Mouse (Mus musculus) heart, postnatal 36 days (tissue): ENCODE results near the gene Gm21731. TPM values are rescaled to one million over a fixed set of nuclear protein-coding genes. Genes with fewer than 3 reads are reported as not detected.
"Not testable (repeated sequence)": the region's sequence is repeated elsewhere in the genome, so short reads cannot be mapped to it uniquely, and the experiment has no call there.

ENCODE experiments used
- DNase-seq, 2 experiments: peaks; one replicate each; pipeline ENCODE4 v3.0.0; 2021 to 2022
- intact Hi-C: fragments of 180-260 bp; cut with DNase I; formaldehyde crosslinking; loops from one replicate; pipeline ENCODE4 v1.15.1; 2025
- total RNA-seq, 2 experiments: library from RNA; stranded (reverse); gene quantifications; 2 replicates each; pipeline ENCODE4 v1.2.3; 2021

The Gm21731 gene
- total RNA-seq: not detected

DNA sequence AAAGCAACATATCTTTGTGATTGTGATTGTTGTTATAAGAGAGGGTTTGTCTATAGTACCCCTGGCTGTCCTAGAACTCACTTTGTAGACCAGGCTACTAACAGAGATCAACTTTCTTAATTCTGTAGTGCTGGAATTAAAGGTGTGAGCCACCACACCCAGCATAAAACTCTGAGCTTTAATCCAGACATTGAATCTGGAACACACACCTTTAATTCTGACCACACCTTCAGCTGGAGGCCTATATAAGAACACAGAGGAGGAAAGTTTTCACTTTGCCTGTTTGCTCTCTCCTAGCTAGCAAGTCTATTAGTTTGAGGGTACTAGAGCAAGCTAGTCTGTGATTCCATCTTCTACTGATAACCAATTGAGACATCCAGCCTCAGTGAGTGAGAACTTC lies at the start of gene Gm21731:
Gene Gm21731, plus strand, starts transcription at position 301 of the 400 bp plus-strand sequence.
- intact Hi-C loops, DNase-seq: not testable (repeated sequence)

DNA sequence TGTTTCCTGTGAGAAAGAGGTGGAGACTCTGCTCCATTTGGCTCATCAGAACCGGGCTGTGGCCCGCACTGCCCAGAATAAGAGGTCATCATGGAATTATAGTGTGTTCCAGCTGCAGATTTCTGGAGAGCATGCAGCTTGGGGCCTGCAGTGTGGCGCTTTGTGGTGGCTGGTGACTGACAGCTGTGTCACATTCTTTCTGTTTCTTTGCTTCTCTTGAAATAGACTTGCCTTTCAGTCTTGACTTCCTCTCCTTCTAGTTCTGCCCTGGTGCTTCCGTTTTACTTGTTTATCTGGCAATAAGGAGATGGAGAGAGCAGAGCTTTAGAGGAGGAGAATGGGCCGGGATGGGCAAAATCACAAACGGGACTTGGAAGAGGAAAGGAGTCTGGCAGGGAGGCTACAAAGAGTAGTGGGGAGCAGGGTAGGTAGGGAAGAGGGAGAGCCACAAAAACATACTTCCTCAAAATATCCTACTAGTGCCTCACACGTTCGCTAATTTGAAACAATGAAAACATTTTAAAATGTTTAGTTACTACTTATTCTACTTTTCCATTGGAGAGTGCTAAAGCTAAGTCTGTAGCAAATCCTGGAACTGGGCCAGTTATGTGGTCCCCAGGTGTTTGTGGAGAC lies 42.6 kb upstream of the Gm21731 start:
- DNase-seq, intact Hi-C loops: not testable (repeated sequence)

DNA sequence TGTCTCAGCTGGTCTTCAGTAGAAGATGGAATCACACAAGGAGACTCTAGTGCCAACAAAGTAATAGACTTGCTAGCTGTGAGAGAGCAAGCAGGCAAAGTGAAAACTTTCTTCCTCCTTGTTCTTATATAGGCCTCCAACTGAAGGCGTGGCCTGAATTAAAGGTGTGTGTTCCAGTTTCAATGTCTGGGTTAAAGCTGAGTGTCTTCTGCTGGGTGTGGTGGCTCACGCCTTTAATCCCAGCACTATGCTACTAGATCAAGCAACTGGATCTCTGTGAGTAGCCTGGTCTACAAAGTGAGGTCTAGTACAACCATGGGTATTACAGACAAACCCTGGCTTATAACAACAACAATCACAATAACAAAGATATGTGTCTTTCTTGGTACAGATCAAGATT lies 23.1 kb upstream of the Gm21731 start, which contains the start of gene Gm21762:
Gene Gm21762, minus strand, starts transcription at position 101 of the 400 bp plus-strand sequence.
- intact Hi-C loops, DNase-seq: not testable (repeated sequence)

DNA sequence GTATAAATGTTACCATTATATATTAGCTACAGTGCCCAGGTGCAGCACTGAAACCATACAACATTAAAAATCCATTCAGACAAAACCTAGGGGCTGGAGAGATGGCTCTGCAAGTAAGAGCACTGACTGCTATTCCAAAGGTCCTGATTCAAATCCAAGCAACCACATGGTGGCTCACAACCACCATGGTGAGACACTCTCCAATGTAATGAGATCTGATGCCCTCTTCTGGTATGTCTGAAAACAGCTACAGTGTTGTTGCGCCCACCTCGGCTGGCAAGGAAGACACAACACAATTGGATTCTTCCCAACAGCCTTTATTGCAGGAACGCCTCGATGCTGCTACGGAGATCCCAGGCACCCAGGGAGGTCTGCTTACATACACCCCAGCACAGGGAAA lies 18.0 kb upstream of the Gm21731 start:
- DNase-seq, intact Hi-C loops: not testable (repeated sequence)

DNA sequence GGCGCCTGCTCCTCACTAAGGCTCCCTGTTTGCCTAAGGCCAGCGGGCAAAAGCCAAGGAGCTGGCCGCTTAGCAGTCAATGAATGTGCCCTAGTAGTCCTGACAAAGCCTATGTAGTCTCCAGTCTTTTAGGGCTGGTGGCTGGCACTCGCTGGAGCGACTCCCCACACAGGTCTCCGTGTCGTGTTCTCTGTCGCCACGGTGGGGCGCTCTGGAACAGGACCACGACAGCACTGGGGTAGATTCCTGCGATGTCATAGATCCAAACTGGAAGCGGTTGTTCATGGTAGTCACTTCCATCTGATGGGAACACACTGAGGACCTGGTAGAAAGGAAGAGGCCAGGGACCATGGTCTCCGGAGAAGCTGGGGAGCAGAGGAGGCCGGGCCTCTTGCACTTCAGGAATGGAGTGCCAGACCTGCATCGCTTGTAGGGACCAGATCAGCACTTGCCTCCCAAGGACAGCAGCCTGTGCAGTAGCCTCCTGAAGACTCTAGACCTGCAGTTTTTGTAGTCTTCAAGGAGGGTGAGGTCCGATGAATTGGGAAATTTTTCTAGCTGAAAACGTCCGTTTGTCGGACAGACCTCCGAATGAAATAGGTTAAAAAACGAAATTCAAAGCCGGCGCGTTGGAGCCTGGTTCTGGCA lies 15.8 kb upstream of the Gm21731 start:
- DNase-seq, intact Hi-C loops: not testable (repeated sequence)

DNA sequence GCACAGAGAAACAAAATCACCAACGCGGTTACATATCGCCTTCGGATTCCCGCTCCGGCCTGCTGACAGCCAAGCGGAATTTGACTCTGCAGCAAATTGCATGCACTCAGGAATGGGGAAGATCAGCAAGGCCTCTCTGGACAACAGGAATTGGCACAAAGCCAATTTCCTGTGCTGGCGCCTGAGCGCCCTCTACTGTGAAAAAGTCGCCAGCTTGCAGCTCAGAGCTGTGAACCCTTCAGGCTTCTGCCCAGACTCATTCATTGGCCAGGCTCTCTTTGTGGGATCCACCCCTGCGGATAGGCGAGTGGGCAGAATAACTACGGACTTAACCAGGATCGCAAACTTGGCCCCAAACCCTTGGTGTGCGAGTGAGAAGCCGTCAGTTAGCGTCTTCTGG lies 7.1 kb upstream of the Gm21731 start:
- intact Hi-C loops, DNase-seq: not testable (repeated sequence)

DNA sequence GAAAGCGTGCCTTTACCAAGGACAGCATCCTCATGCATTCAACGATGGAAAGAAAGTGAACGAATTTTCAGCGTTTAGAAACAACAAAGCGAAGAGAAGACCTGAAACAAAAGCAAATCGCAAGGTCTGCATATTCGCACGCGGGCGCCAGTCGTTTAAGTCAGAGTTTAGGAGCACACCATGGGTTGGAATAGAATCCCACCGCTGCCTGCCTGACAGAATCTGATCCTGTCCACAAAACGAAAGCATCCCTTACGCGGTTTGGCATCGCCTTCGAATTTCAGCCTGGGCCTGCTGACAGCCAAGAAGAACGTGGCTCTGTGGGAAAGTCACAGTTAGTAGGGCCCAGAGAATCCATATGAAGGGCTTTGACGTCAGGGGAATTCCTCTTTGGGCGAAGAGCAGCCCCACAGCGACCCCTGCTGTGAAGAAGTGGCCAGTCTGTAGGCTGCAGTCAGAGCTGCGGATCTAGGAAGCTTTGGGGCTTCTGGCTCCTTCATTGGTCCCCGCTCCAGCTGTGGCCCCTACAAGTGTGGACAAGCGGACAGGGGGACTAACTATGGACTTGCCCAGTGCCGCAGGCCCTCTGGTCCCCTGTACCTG lies 6.4 kb upstream of the Gm21731 start:
- intact Hi-C loops, DNase-seq: not testable (repeated sequence)

DNA sequence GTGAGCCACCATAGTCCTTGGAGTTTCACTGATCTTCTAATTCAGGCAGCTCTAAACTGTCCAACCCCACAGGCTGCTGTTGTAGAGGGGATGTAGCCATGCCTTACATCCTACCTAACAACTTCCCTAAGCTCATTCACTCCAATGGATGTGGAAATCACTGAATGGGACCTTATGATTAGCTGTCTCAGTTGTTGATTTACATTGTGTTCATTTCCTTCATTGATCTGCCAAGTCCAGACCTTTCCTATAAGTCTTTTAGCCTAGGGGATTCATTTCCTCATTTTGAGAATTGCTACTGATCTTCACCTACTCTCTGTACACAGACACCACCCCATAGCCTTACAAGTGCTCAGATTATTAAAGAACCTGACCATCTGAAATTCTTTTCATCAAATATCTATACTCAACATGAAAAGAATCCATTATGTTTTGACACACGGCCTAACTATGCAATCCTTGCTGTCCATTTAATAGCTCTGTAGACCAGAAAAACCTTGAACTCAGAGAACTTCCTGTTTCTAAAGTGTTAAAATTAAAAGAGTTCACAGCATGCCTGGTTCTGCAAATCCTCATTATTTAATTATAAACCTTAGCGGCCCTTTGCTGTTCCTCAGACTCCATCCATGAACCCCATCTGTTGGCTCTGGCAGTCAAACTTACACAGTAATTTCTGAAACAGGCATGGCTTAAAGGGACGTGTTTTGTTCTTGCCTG lies 12.5 kb downstream of the Gm21731 start:
- DNase-seq, intact Hi-C loops: not testable (repeated sequence)

DNA sequence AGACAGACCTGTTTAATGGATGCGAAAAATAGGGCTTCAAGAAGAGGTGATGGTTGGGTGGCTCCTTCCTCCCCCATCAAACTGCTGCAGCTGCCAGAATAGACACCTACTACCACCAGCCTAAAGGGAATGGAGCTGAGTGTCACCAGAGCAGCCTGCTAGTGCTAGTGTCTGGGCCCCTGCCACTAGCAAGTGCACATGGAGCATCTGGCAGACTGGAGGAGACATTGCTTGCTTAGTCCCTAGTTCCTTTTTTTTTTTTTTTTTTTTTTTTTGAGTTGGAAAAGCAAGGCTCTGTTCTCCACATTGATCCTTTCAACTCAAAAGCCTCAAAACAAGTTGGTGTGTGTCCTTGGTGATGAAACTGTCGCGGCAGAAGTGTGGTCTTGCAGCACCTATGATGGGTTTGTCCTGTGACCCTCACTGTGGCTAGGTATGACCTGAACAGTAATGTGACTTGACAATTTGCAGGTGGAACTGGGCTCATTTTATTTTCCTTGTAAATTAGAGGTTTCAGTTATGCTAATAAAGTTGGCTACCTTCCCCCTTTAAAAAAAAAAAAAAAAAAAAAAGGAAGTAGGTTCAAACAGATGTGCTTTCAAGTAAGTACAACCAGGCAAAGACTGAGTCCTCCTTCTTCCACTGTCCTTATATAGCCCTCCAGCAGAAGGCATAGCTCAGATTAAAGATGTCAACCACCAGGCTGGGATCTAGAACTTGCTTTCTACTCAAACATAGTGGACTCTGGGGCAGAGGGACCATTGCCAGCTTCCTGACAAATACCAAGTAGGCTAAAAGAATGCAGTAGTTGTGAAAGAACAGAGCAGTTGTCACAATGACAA lies 20.1 kb downstream of the Gm21731 start:
- DNase-seq, intact Hi-C loops: not testable (repeated sequence)

DNA sequence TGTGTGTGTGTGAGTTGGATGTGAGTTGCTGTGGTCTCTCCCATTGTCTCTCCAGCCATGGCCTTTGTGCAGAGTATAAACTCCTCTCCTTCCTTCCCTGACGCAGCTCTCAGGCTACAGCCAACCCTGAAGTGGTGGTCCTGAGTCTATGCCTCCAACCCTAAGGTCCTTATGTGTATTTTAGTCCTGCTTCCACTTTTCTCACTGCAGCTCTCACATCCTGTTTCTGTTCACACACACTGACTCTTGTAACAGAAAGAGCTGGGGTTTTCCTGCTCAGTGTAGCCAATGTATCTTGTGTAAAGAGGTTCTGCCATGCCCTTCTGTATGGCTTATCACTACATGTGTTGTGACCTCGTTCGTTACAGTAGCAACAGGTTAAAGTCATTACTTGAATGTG lies 20.8 kb downstream of the Gm21731 start:
- intact Hi-C loops, DNase-seq: not testable (repeated sequence)

DNA sequence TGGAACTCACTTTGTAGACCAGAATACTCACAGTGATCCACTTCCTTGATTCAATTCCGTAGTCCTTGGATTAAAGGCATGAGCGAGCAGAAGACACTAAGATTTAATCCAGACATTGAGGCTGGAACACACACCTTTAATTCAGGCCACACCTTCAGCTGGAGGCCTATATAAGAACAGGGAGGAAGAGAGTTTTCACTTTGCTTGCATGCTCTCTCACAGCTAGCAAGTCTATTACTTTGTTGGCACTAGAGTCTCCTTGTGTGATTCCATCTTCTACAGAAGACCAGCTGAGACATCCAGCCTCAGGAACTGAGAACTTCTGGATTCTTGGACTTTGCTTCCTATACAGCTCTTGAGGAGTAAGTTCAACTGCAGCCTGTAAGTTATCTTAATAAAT lies 24.0 kb downstream of the Gm21731 start, which contains the start of gene AF067061:
Gene AF067061, plus strand, starts transcription at position 245 of the 400 bp plus-strand sequence.
- DNase-seq, intact Hi-C loops: not testable (repeated sequence)

DNA sequence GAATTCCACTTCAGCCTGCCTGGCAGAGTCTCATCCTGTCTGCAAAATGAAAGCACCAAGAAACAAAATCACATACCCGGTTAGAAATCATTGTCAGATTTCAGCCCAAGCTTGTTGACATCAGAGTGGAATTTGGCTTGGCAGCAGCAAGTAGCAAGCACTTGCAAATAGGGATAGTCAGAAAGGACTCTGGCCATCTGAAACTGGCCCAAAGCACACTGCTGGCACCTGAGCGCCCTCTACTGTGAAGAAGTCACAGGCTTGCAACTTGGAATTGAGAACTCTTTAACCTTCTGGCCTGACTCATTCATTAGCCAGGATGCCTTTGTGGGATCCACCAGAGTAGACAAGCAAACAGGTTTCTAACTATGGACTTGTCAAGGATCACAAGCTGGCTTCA lies 38.9 kb downstream of the Gm21731 start:
- DNase-seq, intact Hi-C loops: not testable (repeated sequence)

DNA sequence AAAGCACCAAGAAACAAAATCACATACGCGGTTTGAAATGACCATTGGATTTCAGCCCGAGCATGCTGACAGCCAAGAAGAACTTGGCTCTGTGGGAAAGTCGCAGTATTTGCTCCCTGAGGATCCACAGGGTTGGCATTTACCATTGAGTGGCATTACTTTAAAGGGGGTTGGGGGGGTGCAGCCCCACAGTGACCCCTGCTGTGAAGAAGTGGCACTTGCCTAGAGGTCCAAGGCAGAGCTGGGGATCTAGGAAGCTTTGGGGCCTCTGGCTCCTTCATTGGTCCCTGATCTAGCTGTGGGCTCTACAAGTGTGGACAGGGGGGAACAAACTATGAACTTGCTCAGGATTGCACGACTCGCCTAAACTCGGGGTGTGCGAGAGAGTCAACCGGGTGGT lies 39.9 kb downstream of the Gm21731 start:
- intact Hi-C loops: no loop called here
- DNase-seq: no peak

Other genes starting within 250 kb of the Gm21731 start
- not detected for gene Gm36079, start 212.1 kb upstream of the Gm21731 start, total RNA-seq
- under 1 TPM in 1 of 2 experiments, not detected in 1; 0.31 TPM for gene Gm21188, start 186.9 kb upstream of the Gm21731 start, total RNA-seq
- not detected for gene Gm20767, start 98.9 kb upstream of the Gm21731 start, total RNA-seq
- gene Gm21818, start 66.7 kb upstream of the Gm21731 start, total RNA-seq: not detected
- not detected for gene Gm21762, start 23.2 kb upstream of the Gm21731 start, total RNA-seq
- not detected for gene AF067061, start 24.0 kb downstream of the Gm21731 start, total RNA-seq
- gene BC147527, start 61.3 kb downstream of the Gm21731 start, total RNA-seq: under 1 TPM in 1 of 2 experiments, not detected in 1; 0.22 TPM
- not detected for gene Tcstv3, start 77.8 kb downstream of the Gm21731 start, total RNA-seq